Mouse (Mus musculus) lung, adult 2 months (tissue): ENCODE measurements at regions not wholly inside any gene's neighbourhood (a gene's known extent, or its start where the extent isn't known, plus 50 kb on each side); places are given as distances from the start of the nearest gene placed in this dataset.

Source experiments
- DNase-seq: peaks from one replicate; pipeline ENCODE4 v3.0.0; 2022
- H3K4me1 ChIP-seq: fragments of 200-500 bp; 2 replicates; pipeline ENCODE4 v1.6.1; 2011; ENCODE audit warnings: low read length; ENCODE audit not compliant: control insufficient read depth, insufficient read depth
- H3K4me3 ChIP-seq: fragments of 200-500 bp; replicated peaks from 2 replicates; pipeline ENCODE3; 2011; ENCODE audit warnings: low read depth, mild to moderate bottlenecking, control low read depth, low read length; ENCODE audit errors: extremely low read depth
- CTCF ChIP-seq: fragments of 200-500 bp; IDR thresholded peaks from 2 replicates; pipeline ENCODE4 v1.5.1; 2011; ENCODE audit warnings: mild to moderate bottlenecking, low read length, control low read depth; ENCODE audit not compliant: insufficient read depth
- POLR2A ChIP-seq: fragments of 200-500 bp; IDR thresholded peaks from 2 replicates; pipeline ENCODE4 v1.6.1; 2011; ENCODE audit warnings: low read depth, mild to moderate bottlenecking, control low read depth, low read length, borderline replicate concordance; ENCODE audit errors: extremely low read depth
- WGBS: fragments of 180-500 bp; shearing (Covaris S2); methylation state at CpG from one replicate; pipeline ENCODE4 v1.1.7; 2018; 5-methylcytosine and 5-hydroxymethylcytosine counted together

DNA sequence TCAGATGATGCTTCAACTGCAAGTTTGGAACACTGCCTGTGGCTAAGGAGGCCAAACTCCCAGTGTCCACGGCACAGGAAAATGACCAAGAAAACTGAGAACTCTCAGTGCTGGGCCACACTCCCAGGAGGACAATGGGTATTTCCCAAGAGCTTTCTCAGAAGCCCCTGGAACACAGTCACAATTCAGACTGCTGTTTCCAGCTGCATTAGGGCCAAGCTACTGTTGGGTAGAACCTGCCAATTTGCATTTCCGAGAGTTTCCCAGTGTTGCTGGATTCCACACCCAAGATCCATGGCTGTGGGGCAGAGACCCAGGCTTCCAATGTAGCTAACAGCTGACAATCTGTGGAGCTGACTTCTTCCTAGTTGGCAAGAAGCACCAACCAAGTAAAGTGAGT lies 141.9 kb upstream of the D7Ertd443e start:
- TF ChIP-seq POLR2A (no peak), CTCF (no peak)
- Histone ChIP-seq H3K4me1 (no peaks in the 10 kb centered on the region), H3K4me3 (no peak overlapping the region)
- 52% methylated on average over 2 of the region's 2 CpGs for WGBS
- no peak for DNase-seq

DNA sequence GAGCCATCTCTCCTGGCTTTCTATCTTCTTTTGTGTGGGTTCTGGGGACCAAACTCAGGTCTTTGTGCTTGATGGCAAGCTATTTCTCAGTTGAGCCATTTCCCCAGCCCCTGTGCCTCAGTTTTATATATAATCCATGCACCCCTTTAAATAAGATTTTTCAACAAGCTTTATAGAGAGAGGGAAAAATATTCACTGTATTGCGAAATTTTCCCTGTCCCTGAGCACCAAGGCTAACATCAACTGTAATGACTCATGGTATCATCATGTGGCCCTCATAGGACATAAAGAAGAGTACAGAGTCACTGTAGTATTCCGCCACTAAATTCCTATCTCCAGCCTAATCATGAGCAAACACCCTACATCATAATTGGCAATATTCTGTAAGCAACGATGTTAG lies 142.4 kb upstream of the Dock1 start:
- Histone ChIP-seq H3K4me1 (no peaks in the 10 kb centered on the region), H3K4me3 (no peak overlapping the region)
- WGBS, result 82% methylated on average over 3 of the region's 3 CpGs
- TF ChIP-seq POLR2A (no peak), CTCF (no peak)
- no peak for DNase-seq

GRCm38 (mm10) chr7:134534821-134535220 lies 135.6 kb upstream of the Dock1 start:
- TF ChIP-seq POLR2A, result no peak
- no peak for TF ChIP-seq CTCF
- WGBS, result 85% methylated on average over 4 of the region's 4 CpGs
- no peak for DNase-seq
- H3K4me3 ChIP-seq, result no peak overlapping the region
- H3K4me1 ChIP-seq, result no peaks in the 10 kb centered on the region

DNA sequence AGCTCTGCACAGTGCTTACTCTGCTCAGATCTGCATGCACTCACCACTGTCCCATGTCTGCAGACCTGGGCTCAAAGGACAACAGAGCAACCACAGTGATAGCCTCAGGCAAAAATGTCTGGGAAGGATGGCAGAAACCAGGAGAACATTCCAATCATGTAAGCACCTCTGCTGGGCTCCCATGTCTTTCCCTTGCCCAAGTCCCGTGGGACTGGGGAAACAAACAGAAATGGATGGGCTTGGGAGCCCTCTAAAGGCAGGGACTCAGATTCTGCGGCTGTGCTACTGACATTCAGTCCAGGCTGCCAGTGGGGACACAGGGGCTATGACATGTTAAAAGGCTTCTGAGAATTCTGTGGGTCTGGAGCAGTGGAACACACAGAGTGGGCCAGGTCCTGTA lies 128.8 kb upstream of the Dock1 start:
- Histone ChIP-seq H3K4me1 (no peaks in the 10 kb centered on the region), H3K4me3 (no peak overlapping the region)
- WGBS, result 47% methylated on average over 2 of the region's 2 CpGs
- no peak for DNase-seq
- no peak for TF ChIP-seq CTCF

DNA sequence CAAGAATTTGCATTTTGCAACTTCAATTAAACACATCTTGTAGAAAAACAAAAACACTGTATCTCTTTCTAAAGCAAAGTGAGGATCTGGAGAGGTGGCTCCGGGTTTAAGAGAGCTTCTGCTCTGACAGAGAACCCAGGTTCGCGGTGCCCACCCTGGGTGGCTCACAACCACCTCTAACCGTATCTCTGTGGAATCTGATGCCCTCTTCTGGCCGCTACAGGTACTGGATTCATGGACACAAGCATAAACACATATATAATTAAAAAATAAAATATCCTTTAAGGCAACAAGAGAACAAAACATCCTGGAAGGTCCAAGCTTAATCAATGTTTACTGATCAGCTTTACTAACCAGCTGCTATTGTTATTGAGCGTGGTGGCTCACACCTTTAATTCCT lies 124.3 kb upstream of the Dock1 start:
- TF ChIP-seq CTCF, result no peak
- TF ChIP-seq POLR2A, result no peak
- H3K4me3 ChIP-seq, result no peak overlapping the region
- peaks cover 5% of the 10 kb centered on the region; the same call in 1 of the 2 replicates for H3K4me1 ChIP-seq
- no peak for DNase-seq
- 85% methylated on average over 6 of the region's 6 CpGs for WGBS

GRCm38 (mm10) chr7:134549286-134549919 lies 121.1 kb upstream of the Dock1 start:
- 76% methylated on average over 8 of the region's 8 CpGs for WGBS
- peaks cover 8% of the 10 kb centered on the region for H3K4me1 ChIP-seq
- no peak for DNase-seq
- no peak overlapping the region for H3K4me3 ChIP-seq
- no peak for TF ChIP-seq POLR2A
- no peak for TF ChIP-seq CTCF

DNA sequence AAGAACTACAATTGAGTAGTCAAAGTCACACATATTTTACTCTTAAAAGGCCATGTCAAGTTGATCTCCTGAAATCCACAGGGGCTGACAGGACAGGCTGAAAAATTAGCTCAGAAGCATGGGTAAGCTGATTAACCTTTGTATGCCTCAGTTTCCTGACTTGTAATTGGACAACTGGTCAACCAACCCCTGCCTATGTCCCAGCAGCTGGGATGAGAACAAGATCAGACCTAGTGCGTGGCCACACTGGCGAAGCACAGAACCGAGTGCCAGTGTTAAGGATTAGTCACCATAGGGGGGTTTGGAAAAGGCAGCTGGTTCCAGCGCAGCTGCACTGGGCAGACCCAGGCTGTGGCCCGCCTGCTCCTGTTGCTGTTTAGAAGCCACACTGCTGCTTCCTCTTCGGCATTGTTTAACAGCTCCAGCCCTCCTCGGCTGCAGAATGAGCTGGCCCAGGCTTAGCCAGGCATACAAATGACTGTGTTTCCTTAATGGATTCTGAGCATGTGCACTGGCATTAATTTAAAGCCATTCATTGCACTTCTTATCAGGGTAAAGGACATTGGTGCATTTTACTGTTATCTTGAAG lies 120.1 kb upstream of the Dock1 start:
- DNase-seq, result no peak

GRCm38 (mm10) chr7:134552051-134552451 lies 118.4 kb upstream of the Dock1 start:
- TF ChIP-seq CTCF (no peak), POLR2A (no peak)
- no peak for DNase-seq
- Histone ChIP-seq H3K4me1 (peaks cover 13% of the 10 kb centered on the region), H3K4me3 (no peak overlapping the region)
- 32% methylated on average over 6 of the region's 6 CpGs for WGBS

More for the DNA sequence above, 120.1 kb upstream of the Dock1 start:
- 27% methylated on average over 7 of the region's 7 CpGs for WGBS
- no peak for TF ChIP-seq POLR2A
- no peak for TF ChIP-seq CTCF
- Histone ChIP-seq H3K4me3 (no peak overlapping the region), H3K4me1 (peaks cover 9% of the 10 kb centered on the region)

- no peak for DNase-seq
- Histone ChIP-seq H3K4me3 (no peak overlapping the region), H3K4me1 (peaks cover 8% of the 10 kb centered on the region)
- 13% methylated on average over 4 of the region's 4 CpGs for WGBS
- TF ChIP-seq POLR2A (no peak), CTCF (no peak)
Observed at GRCm38 (mm10) chr7:134556061-134556460, 114.4 kb upstream of the Dock1 start.

- Histone ChIP-seq H3K4me1 (no peaks in the 10 kb centered on the region), H3K4me3 (no peak overlapping the region)
- peak; percentile 81 for DNase-seq
- WGBS, result 82% methylated on average over 5 of the region's 5 CpGs
- no peak for TF ChIP-seq POLR2A
- TF ChIP-seq CTCF, result peak; percentile 64
Observed at GRCm38 (mm10) chr7:134566322-134566721, 104.1 kb upstream of the Dock1 start.
